Mouse (Mus musculus) natural killer cell, adult 2 months (primary cell): ENCODE measurements around the gene Hpn.

Experiments
- DNase-seq, 2 experiments: peaks; one replicate each; pipeline ENCODE4 v3.0.0; 2022; ENCODE audit warnings: low spot score in 2 of 2

Hpn gene

GRCm38 (mm10) chr7:31110861-31111385 lies 4.2 kb downstream of the Hpn start:
- no peak for DNase-seq

GRCm38 (mm10) chr7:31109796-31110195 lies 5.3 kb downstream of the Hpn start:
- DNase-seq, result no peak

GRCm38 (mm10) chr7:31109091-31109490 lies 6.0 kb downstream of the Hpn start:
- no peak for DNase-seq

- no peak for DNase-seq
Observed at GRCm38 (mm10) chr7:31107781-31108180, 7.3 kb downstream of the Hpn start.

GRCm38 (mm10) chr7:31106166-31106565 lies 8.9 kb downstream of the Hpn start:
- DNase-seq, result no peak

- DNase-seq, result no peak
Observed at GRCm38 (mm10) chr7:31105061-31105768, 9.9 kb downstream of the Hpn start.

GRCm38 (mm10) chr7:31100786-31101185 lies 14.3 kb downstream of the Hpn start:
- no peak for DNase-seq

GRCm38 (mm10) chr7:31099612-31099982 lies 15.5 kb downstream of the Hpn start:
- DNase-seq, result no peak

- DNase-seq, result peak in 1 of 2 experiments; percentile 35
Observed at GRCm38 (mm10) chr7:31098697-31099611, 16.1 kb downstream of the Hpn start.

- DNase-seq, result peak; percentile 79 to 89
Observed at GRCm38 (mm10) chr7:31097583-31098248, 17.4 kb downstream of the Hpn start.

GRCm38 (mm10) chr7:31096892-31097564 lies 18.1 kb downstream of the Hpn start:
- peak in 1 of 2 experiments; percentile 44 for DNase-seq

- DNase-seq, result peak in 1 of 2 experiments; percentile 34
Observed at GRCm38 (mm10) chr7:31094774-31095501, 20.2 kb downstream of the Hpn start.

GRCm38 (mm10) chr7:31089721-31090120 lies 25.4 kb downstream of the Hpn start:
- peak; percentile 72 to 75 for DNase-seq

- DNase-seq, result no peak
Observed at GRCm38 (mm10) chr7:31088206-31088605, 26.9 kb downstream of the Hpn start.

- peak in 1 of 2 experiments; percentile 44 for DNase-seq
Observed at GRCm38 (mm10) chr7:31087262-31087661, 27.8 kb downstream of the Hpn start.

- DNase-seq, result peak; percentile 67 to 86
Observed at GRCm38 (mm10) chr7:31086175-31086755, 28.8 kb downstream of the Hpn start.

- no peak for DNase-seq
Observed at GRCm38 (mm10) chr7:31085171-31085570, 29.9 kb downstream of the Hpn start.

GRCm38 (mm10) chr7:31084140-31084539 lies 30.9 kb downstream of the Hpn start:
- DNase-seq, result no peak

GRCm38 (mm10) chr7:31082831-31083588 lies 32.1 kb downstream of the Hpn start:
- DNase-seq, result no peak

GRCm38 (mm10) chr7:31082106-31082505 lies 33.0 kb downstream of the Hpn start:
- DNase-seq, result no peak
